Mouse (Mus musculus): ENCODE results near the gene Dhfr. TPM values are rescaled to one million over a fixed set of nuclear protein-coding genes. Genes with fewer than 3 reads are reported as not detected.

Dhfr gene
- polyA plus RNA-seq (2012; rRNA removed) = 13.8 and 19.6 TPM in 2 replicates

DNA sequence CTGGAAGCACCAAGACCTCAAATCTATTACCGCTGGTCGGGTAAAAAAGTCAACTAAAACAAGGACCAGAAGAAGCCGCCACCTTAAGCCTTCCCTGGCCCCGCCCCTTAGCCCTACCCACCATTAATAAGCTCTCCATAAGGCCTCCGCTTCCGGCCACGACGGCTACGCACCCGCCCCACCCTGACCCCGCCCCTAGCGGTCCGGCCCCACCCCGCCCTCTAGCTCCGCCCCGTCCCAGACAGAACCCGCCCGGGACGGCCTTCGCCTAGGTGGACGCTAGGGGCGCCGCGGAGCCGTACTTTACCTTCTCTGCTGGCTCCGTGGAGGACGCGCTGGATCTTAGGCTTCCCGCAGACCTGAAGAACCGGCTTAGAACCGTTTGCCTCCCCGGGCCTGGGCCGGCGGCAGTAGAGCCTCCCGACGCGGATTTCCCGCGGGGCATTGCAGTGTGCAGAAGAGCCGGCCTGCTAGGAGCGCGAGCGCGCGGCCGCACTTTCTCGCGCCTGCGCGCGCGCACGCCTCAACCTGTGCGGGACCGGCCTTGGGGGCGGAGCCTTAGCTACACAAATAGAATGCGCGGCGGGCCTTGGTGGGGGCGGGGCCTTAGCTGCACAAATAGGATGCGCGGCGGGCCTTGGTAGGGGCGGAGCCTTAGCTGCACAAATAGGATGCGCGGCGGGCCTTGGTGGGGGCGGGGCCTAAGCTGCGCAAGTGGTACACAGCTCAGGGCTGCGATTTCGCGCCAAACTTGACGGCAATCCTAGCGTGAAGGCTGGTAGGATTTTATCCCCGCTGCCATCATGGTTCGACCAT is at the start of gene Dhfr, which contains the start of gene Msh3:
Gene Dhfr, plus strand, starts transcription at position 271 of the 816 bp plus-strand sequence.
Gene Msh3, minus strand, starts transcription at position 548 of the 816 bp plus-strand sequence.

DNA sequence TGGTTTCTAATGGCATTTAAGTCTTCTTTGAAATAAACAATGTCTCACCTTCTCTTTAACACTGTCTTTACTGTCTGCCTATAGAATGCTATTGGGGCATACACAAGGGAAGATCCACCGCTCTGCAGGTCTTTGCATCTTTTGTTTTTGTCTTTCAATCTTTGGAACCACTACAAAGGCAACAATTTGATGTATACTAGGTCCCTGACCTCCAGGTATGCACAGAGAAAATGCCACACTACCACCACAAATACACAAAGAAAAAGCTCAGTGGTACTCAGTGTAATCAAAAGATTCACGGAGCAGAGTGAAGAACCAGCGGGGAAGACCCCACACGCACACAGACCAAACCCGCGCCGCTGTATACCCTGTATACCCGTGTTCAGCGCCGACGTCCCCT is 48.8 kb upstream of the Dhfr start, which contains the start of gene Gm20379:
Gene Gm20379, plus strand, starts transcription at position 301 of the 400 bp plus-strand sequence.

DNA sequence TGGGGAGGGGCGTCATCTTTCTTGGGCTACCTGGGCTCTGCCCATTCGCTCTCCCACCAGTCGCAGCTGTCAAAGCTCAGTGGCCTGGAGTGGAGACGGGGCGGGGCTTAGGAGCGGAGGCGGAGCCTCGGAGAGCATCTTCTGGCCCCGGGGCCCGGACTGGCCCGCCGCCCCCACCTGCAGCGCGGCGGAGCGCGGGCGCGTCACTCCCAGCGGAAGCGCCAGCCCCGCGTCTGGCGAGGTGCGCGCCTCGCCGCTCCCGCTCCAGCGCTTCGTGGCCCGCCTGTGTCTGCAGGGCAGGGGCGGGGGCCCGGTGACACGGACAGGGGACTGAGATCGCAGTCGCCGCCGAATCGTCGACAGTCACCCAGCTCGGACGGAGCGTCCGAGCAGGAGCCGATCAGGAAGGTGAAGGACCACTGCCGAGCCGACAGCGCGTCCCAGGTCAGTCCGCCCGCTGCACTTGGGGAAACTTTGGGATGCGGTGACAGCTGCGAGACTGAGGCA is 71.3 kb downstream of the Dhfr start, which contains the start of gene Ankrd34b:
Gene Ankrd34b, plus strand, starts transcription at position 139 of the 507 bp plus-strand sequence.

Other genes with a start within 250 kb of the Dhfr start
- 0.12 and 0.19 TPM in 2 replicates for gene Rasgrf2, start 223.1 kb upstream of the Dhfr start, polyA plus RNA-seq (2012; rRNA removed)
- gene Gm20379, start 48.7 kb upstream of the Dhfr start, polyA plus RNA-seq (2012; rRNA removed) = not detected in 2 replicates
- gene Msh3, start 277 bp downstream of the Dhfr start, polyA plus RNA-seq (2012; rRNA removed) = 32.8 and 37.8 TPM in 2 replicates
- gene Ankrd34b, start 71.2 kb downstream of the Dhfr start, polyA plus RNA-seq (2012; rRNA removed) = 0.16 and 0.20 TPM in 2 replicates
- gene Fam151b, start 129.3 kb downstream of the Dhfr start, polyA plus RNA-seq (2012; rRNA removed) = 2.6 and 3.2 TPM in 2 replicates
- gene Zfyve16, start 176.1 kb downstream of the Dhfr start, polyA plus RNA-seq (2012; rRNA removed) = 11.1 and 16.8 TPM in 2 replicates
- not detected in 2 replicates for gene Spz1, start 221.4 kb downstream of the Dhfr start, polyA plus RNA-seq (2012; rRNA removed)

Data from central nervous system, embryonic 11.5 days (tissue).